Mouse (Mus musculus) left cerebral cortex, adult 2 months (tissue): ENCODE measurements around the gene Galntl6. TPM values are rescaled to one million over a fixed set of nuclear protein-coding genes. Genes with fewer than 3 reads are reported as not detected.

ENCODE experiments used
- DNase-seq, 2 experiments: peaks; one replicate each; pipeline ENCODE4 v3.0.0; 2021 to 2022; ENCODE audit warnings: low spot score in 2 of 2, mixed read lengths in 1 of 2; ENCODE audit errors: extremely low spot score in 1 of 2
- H3K27ac ChIP-seq: fragments of 200-600 bp; 2 replicates; pipeline ENCODE4 v1.8.1; 2022
- H3K4me3 ChIP-seq: fragments of 200-600 bp; 2 replicates; pipeline ENCODE4 v1.8.1; 2022
- CTCF ChIP-seq: fragments of 200-600 bp; IDR thresholded peaks from 2 replicates; pipeline ENCODE4 v1.8.1; 2022; ENCODE audit warnings: antibody characterized with exemption, mild to moderate bottlenecking, moderate library complexity
- intact Hi-C: fragments of 180-260 bp; cut with DNase I; formaldehyde crosslinking; loops from one replicate; pipeline ENCODE4 v1.15.1; 2025
- total RNA-seq, 2 experiments: library from RNA; stranded (reverse); gene quantifications; 2 replicates each; pipeline ENCODE4 v1.2.3; 2021

Gene Galntl6
- total RNA-seq, 2 experiments from 2014 or later: 25.7 to 28.0 TPM

DNA sequence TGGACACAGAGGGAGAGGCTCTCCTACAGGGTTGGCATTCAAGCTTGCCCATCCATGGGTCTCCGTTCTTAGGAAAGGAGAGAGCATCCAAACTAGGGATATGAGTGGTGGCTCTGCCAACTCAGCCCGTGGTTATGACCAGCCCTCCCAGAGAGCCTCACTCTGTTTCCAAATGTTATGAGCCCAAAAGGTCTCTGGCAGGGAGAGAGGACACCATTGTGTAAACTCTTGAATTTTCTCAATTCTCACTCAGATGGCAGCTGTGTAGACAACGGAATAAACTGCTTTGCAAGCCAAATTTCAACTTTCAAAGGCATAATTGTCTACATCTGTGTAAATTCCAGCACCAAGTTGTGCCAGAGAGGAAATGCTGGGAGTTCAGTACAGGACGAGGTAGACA is 1105.4 kb downstream of the Galntl6 start:
- Histone ChIP-seq H3K4me3 (no peak overlapping the region), H3K27ac (no peak overlapping the region)
- intact Hi-C loops: no loop called here
- DNase-seq: no peak
- TF ChIP-seq CTCF: no peak

DNA sequence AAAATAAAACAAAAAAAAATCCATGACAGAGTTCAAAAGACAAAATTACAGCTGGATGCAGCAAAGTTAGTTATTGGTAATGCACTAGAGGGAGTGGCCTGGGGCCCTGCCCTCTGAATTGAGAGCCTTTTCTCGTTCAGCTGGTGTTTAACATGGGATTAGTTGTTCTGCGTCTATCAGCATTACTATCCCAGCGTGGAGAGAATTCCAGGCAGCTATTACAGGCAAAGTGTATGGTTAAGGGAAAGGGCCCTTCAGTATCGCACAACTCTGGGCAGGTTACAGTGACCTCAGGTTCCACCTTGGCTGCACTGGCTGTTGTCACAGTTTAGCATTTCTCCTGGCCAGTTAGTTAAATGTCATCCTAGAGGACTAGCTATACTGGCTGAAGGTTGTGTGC is 1107.3 kb downstream of the Galntl6 start:
- no peak overlapping the region for H3K4me3 ChIP-seq
- no peak overlapping the region for H3K27ac ChIP-seq
- intact Hi-C loops: no loop called here
- no peak for DNase-seq
- no peak for TF ChIP-seq CTCF

DNA sequence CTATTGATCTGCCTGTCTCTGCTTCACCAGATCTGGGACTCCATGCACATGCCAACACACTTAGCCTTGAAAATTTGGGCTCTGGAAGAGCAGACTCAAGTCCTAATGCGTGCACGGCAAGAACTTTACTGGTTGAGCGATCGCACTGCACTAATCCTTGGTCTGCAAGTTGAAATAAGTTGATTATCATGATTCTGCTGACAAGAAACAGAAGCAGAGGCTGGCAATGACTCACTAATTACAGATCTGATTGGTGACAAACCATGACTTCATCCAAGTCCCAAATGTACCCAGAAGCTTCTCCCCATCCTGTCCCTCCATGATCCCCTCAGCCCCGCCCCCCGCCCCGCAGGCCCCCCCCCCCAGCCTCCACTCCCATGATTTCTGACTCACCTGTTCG is 1108.6 kb downstream of the Galntl6 start:
- TF ChIP-seq CTCF: no peak
- intact Hi-C loops: loop anchor here (5.0 kb wide), 1 partner anchor 377 kb away; no protein-coding TSS in a partner anchor
- Histone ChIP-seq H3K27ac (no peak overlapping the region), H3K4me3 (no peak overlapping the region)
- DNase-seq: no peak

DNA sequence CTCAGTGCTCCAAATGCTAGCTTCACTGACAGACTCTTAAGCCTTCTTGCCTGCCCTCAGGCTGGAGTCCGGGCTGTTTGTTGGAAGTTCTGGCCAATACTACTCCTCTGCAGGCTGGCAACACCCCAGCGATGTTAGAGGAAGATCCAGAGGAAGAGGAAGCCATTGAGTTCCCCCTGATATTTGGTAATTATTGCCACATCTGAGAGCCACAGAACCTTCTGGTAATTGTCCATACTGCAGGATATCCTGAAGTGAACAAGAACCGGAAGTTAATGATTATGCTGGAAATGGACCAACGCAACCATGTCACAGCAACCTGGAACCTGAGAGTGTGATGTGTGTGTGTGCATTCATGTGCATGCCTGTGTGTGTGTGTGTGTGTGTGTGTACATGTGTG is 1111.2 kb downstream of the Galntl6 start:
- DNase-seq: no peak
- no peak overlapping the region for H3K4me3 ChIP-seq
- no peak overlapping the region for H3K27ac ChIP-seq
- intact Hi-C loops: loop anchor here (2.0 to 5.0 kb wide), 2 partner anchors 260 to 374 kb away; no protein-coding TSS in a partner anchor
- no peak for TF ChIP-seq CTCF

DNA sequence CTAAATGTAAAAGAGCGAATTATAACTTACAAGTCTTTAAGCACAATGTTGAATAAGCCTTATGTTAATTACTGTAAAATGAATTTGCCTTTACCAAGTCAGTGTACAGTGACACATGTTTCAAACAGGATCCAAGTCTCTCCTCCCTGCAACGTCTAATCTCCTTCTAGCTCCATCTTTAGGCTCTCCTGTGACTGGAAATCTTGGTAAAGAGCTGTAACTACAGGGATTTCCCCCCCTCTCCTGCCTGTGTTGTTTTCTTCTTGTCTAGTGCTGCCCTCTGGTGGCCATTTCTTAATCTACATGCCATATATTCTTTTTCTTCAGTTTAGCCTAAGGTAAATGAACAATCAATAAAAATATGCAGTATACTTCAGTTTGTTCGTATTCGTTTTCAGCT is 1112.1 kb downstream of the Galntl6 start:
- Histone ChIP-seq H3K4me3 (peak overlapping the region; percentile 44), H3K27ac (peak overlapping the region; percentile 74)
- TF ChIP-seq CTCF: peak; percentile 82
- intact Hi-C loops: loop anchor here (1.0 to 5.0 kb wide), 3 partner anchors 226 to 373 kb away; no protein-coding TSS in a partner anchor
- peak; percentile 63 to 68 for DNase-seq

DNA sequence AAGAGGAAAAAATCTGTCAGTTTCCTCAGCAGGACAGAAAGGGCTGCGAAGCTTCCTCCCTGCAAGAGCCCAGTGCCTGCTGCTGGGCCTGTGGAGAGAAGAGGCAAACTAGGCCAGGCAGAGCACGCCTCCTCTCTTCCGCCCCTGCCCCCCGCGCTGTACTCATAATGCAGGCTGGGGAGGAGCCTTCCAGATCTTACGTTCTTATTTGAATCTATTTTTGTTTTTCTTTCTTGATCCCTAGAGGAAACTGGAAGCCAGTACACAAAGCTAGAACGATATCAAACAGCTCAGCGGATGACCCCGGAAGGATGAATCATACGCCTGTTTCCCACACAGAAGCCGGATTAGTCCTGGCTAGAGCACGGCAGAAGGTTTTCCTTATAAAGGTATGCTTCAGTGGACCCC is 1112.6 kb downstream of the Galntl6 start:
- TF ChIP-seq CTCF: no peak; the same call in 1 of the 2 replicates
- peak; percentile 48 to 51 for DNase-seq
- Histone ChIP-seq H3K4me3 (peak overlapping the region; percentile 44), H3K27ac (peak overlapping the region; percentile 74)
- intact Hi-C loops: loop anchor here (1.0 to 5.0 kb wide), 3 partner anchors 226 to 372 kb away; no protein-coding TSS in a partner anchor

DNA sequence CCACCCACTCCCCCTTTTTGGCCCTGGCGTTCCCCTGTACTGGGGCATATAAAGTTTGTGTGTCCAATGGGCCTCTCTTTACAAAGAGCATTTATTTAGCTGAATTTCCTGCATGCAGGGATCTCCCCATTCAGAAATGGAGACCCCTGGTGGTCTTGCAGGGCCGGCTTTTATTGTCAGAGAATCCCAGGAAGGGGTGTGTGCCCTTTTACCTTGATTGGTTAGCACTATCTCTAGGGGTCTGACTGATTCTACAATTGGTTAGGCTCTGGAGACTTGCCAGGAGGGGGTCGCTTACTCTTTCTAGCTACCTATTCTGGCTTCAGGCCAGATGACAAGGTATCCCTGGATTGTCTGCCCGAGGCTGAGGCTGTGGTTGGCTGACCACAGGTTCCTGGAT is 1119.0 kb downstream of the Galntl6 start:
- no peak overlapping the region for H3K4me3 ChIP-seq
- intact Hi-C loops: loop anchor here (5.0 kb wide), 1 partner anchor 141 kb away; the partner anchor contains the start of gene Galnt7
- H3K27ac ChIP-seq: no peak overlapping the region
- no peak for DNase-seq
- no peak; the same call in 1 of the 2 replicates for TF ChIP-seq CTCF

DNA sequence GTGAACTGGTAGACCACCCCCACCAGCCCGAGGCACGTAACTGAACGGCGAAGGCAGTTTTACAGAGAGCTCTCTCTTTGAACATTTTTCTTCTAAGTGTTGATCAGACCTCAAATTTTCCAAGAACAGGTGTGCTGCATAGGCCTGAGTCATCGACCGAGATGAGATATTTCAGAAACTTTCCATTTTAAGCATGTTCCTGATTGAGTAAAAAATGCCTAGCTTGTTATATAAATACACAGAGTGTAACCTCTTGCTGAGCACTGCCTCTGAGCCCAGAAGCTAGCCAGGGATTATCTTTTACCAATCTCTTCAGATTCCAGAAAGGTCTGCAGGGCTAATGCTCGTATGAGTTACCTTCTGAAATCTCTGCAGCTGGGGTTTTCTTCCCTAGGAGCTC is 1120.2 kb downstream of the Galntl6 start:
- no peak overlapping the region for H3K4me3 ChIP-seq
- intact Hi-C loops: loop anchor here (5.0 kb wide), 1 partner anchor 140 kb away; the partner anchor contains the start of gene Galnt7
- peak overlapping the region; percentile 54; the same call in 1 of the 2 replicates for H3K27ac ChIP-seq

DNA sequence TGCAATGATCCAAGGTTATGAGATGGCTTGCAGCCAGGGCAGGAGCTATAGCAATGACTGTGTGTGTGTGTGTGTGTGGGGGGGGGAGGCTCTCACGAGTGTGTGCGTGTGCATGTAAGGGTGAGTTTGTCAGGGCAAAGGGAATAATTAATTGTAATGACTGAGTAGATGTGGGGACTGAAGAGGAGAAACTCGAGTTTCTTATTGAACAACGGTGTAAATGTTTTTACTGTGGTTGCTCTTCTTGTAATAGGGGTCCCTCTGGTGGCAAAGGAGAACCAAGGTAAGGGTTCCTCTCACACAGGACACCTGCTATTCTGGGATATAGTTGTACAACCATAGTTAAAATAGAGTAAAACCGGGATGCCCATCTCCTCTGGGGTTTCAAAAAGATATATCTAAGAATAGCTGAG is 1121.1 kb downstream of the Galntl6 start:
- TF ChIP-seq CTCF: peak; percentile 74
- intact Hi-C loops: loop anchor here (2.0 to 5.0 kb wide), 2 partner anchors 139 to 251 kb away; partner anchors contain the start of gene Galnt7
- H3K4me3 ChIP-seq: no peak overlapping the region
- no peak for DNase-seq
- no peak overlapping the region for H3K27ac ChIP-seq

More for the DNA sequence above, 1120.2 kb downstream of the Galntl6 start:
- no peak for TF ChIP-seq CTCF
- peak in 1 of 2 experiments; percentile 24 for DNase-seq

DNA sequence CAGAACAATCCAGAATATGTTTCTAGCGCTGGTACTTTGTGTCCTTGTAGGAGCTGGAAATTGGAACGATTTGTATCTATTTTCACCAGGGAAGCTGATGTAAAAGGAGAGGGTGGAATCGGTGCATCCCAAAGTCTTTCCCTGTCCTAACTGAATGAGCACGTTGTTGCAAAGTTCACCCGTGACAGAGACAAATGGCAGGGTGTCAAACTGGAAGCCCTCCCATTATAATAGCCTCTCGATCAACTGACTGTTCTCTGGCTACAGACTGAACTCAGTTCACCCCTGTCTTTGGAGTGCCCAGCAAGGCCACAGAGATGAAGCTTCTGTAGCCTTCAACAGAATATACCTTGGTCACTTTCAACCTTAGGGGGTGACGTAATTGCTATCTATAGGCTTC is 1132.9 kb downstream of the Galntl6 start:
- Histone ChIP-seq H3K27ac (no peak overlapping the region), H3K4me3 (no peak overlapping the region)
- intact Hi-C loops: no loop called here
- TF ChIP-seq CTCF: no peak
- DNase-seq: no peak

DNA sequence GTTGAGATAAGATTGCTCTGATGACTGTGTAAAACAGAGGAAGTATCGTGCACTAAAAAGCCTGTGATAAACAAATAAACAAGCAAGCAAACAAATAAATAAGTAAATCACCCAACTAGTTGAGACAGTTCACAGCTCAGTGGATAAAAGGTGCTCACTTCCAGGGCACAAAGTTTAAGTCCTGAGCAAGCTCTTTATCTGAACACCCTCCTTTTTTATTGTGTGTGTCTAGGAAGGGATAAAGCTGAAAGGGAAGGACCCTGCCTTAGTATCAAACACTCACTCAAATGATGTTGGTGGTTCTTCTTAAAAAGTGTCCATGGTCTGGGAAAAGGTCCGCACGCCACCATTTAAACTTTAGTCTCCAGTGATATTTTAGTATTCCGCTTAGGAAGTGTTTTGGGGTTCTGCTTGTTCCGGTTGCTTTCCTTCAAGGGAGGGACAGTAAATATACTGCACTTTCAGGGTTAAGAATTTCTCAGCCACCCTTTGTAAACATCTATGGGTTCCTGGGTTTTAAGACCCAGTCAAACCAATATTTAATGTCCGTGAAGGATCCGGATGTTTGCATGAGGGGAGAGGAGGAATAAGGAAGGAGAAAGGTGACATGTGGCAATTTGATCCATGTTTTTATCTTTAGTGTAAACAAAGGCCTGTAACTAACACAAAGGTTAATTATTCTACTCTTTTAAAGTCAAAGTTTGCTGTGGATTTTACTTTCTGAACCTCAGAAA is 1134.3 kb downstream of the Galntl6 start:
- intact Hi-C loops: no loop called here
- Histone ChIP-seq H3K27ac (no peak overlapping the region), H3K4me3 (no peak overlapping the region)
- no peak for TF ChIP-seq CTCF
- no peak for DNase-seq

DNA sequence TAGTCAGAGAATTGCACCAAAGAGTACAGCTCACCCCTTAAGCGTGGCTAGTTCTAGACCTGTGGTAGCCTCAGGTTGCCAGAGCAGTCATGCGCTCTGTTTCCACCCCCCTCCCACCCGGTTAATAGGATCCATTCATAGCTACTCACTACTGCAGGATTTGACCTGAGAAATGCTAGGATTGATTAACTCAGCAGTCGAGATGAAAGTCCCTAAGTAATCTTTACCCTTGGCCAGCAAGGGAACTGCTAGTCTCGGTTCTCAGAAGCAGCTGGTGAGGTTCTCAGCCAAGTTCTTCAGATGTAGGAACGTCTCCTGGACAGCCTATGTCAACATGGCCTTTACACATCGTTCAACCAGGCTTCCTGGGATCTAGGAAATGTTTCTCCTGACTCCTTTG is 1135.7 kb downstream of the Galntl6 start:
- no peak for TF ChIP-seq CTCF
- H3K27ac ChIP-seq: no peak overlapping the region
- DNase-seq: no peak
- intact Hi-C loops: no loop called here
- H3K4me3 ChIP-seq: no peak overlapping the region
